Mouse (Mus musculus): ENCODE data around the gene Prss30.

Prss30 gene

DNA sequence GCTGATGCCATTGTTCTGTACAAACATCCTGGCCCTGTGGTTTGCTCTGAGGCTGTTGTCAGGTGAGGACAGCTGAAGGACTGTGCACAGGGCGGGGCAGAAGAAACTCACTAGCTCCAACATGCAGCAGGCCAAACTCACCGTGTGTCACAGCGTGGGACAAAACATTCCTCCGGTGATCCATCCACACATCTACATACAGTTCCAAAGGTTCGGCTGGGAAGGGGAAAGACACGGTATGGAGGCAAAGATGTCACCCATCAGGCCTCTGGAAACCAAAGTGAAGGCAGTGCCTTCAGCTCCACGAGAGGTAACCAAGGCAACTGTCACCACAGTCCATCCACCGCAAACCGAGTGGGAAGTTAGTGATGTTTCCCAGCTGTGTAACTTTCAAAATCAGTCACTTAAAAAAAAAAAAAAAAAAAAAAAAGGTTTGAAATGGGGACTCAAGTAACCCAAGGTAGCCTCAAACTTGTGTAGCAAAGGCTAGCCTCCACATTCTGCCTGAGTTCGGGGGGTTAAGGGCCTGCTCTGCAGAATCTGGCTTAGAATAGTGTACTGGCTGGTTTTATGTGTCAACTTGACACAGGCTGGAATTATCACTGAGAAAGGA is at the start of gene Prss30:
Gene Prss30 (minus strand): TSS at position 270 of the 613 bp plus-strand sequence.
- no peak for DNase-seq (ENCODE audit: low read depth)

DNA sequence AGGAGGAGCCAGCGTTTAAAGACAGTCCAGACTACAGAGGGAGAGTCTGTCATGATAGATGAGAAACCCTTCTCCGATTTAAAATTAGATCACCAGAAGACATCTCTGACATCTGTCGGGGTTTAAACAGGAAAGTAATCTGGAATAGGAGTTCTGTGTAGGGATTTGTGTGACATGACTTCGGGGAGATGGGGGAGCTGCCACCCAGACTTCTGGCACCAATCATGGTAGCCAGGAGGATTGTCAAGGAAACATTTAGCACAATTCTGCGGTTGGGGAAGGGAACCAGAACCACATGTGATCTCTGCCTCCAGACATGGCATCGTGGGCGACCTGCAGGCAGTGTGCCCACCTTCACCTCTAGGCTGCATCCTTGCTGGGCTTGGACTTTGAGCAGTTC is 49.1 kb upstream of the Prss30 start:
- DNase-seq (ENCODE audit: low read depth), result no peak

DNA sequence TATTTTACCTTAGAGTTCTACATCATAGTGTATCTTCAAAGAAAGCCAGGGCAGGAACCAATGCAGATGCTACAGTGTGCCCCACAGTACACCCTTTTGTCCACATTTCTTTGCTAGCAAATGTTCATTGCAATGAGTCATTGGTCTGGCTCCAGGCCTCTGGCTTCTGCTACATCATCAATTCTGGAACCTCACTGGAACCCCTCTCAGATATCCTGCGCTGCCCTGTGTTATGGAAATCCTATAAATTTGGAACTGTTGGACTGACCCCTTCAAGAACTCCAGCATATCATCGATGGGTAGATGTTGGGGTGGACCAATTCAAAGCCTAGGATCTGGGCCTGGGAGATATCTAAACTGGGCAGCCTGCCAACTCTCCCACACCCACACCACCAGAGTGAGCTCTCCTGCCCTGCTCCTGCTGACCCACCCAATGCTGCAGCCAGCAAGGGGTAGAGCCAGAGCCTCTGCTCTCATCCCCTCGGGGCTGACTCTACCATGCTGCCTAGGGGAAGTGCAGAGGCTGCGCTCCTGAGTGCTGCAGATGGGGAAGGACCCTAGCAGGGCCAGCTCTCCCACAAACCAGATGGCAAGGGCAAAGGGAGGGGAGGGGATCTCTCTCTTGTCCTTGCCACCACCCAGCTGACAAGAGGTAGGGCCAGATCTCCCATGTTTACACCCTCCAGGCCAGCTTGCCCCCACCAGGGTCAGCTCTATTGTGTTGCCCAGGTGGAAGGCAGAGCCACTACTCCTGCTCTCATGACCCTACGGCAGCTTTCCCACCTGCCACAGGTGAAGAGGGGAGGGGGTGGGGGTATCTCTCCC is 41.2 kb upstream of the Prss30 start:
- DNase-seq (ENCODE audit: low read depth), result no peak

DNA sequence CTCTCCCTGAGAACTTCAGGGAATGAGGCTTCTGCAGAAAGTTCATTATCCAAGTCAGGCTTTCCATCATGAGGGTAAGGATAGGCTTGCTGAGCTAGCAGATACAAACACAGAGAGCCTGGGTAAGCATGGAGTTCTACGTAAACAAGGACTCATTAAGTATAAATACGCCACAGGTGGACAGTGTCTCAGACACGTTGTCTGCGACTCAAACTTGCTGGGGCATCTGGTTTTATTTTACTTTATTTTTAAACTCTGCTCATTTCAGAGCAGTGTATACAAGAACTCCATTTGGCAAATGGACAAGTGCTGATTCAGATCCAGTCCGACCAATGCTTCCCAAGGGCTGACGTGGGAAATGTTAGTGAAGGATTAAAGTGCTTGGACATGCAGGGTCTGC is 40.3 kb upstream of the Prss30 start:
- DNase-seq (ENCODE audit: low read depth), result no peak

DNA sequence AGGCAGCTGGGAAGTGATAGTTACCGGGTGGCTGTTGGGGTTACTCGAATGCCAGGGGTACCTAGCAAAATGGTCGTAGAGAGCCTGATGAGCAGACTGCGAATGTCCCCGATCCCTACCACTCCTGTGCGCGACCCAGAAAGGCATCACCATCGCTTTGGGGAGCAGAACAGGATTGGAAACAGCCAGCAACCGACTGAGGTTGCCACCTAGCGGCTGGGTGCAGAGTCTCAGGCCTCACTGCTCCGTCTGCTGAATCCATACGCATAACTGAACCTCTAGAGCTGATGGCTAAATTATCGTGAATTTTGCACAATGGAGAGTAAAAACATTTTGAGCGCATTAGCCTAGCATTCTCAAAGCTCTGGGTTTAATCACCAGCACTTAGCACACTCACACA is 35.4 kb upstream of the Prss30 start:
- no peak for DNase-seq (ENCODE audit: low read depth)

DNA sequence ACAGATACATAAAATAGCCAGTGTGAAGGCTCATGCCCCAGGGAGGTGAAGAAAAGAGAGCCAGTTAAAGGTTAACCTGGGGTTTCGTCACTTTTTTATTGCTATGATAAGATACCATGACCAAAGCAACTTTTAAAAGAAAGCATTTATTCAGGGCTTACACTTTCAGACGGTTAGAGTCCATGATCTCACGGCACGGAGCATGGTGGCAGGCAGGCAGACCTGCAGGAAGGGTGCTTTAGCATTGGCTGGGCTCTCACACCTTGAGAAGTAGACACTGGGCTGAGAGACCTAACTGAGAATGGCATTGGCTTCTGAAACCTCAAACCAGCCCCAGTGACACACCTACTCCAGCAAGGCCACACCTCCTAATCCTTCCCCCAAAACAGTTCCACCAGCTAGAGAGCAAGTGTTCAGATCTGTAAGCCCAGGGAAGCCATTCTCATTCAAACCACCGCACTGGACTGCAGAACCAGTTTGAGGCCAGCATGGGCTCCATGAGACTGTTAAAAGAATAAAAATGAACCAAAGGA is 34.1 kb upstream of the Prss30 start:
- DNase-seq (ENCODE audit: low read depth), result no peak

DNA sequence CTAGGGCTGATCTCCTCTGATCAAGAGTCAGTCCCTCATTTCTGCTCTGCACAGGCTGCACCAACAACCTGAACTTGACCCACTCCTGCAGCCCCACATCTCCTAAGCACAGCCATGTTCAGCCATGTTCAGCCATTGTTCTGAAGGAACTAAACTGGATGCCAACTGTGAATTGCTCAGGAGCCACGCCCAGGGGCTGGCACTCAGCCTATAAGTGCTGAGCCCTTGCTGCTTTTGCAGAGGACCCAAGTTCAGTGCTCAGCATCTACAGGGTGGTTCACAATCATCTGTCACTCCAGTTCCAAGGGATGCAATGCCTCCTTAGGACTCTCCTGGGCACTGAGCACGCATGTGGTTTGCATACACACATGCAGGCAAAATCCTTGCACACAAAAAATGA is 32.6 kb upstream of the Prss30 start:
- DNase-seq (ENCODE audit: low read depth), result no peak

DNA sequence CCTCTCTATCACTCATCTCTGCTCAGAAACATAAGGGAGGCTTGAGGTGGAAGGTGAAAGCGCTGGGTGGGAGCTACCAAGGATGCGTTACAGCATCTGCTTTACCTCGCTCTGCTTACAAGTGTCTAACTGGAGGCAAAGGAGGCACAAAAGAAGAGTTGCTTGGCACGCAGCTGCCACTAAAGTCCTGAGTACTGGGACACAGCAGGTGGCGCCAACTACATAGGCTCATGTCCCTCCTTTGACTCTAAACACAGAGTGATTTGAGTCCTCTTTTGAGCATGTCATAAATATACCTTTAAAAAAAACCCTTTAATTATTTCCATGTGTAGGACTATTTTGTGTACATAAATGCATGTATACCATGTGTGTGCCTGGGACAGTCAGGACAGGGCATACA is 29.3 kb upstream of the Prss30 start:
- DNase-seq (ENCODE audit: low read depth), result no peak

DNA sequence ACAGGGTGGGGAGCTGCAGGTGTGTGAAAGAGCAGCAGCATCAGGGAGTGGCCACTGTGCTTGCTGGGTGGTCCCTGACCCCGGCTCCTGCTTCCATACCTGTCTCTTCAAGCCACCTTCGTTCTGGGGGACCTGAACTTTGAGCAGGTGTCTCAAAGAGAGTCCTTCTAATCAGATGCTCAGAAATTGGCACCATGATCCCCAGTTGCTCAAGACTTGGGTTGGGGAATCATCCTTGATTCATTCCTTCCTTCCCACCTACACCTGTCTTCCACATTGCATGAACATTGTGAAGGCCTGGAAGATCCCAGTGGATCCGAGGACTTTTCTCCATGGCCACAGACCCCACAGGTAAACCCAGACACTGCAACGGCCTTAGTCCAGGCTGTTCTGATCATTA is 27.7 kb upstream of the Prss30 start:
- DNase-seq (ENCODE audit: low read depth), result no peak

DNA sequence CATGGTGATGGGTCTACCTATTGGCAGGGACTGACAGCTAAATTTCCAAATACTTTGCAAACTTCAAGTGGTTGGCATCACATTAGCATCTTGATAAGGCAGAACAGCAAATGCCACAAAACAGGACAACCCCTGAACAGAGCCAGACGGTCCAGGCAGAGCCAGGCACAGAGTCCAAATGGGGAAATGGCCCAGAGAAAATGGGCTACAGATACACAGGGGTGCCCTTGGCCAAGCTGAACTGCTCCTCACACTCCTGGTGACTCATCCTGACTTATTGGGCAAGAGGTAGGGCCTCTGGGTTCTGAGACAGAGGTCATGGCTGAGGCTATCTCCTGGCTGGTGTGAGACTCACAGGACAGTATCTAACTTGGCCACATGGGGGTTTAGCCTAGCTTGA is 27.0 kb upstream of the Prss30 start:
- no peak for DNase-seq (ENCODE audit: low read depth)

DNA sequence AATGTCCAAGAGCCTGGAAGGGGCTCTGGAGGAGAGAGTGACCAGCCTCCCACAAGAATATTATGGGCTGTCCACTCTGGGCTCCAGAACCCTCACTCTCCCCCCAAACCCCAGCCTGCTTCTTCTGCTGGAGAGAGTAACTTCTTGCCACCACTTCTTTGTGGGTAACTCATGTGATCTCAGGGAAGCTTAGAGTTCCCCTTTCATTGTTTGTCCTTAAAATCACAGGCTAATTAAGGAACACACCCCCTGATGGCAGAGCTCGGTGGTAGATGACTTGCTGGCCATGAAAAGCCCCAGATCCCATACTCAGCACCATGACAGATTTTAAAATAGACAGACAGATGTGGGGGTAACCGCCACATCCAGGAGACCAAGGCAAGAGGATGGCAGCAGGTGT is 26.6 kb upstream of the Prss30 start:
- no peak for DNase-seq (ENCODE audit: low read depth)

DNA sequence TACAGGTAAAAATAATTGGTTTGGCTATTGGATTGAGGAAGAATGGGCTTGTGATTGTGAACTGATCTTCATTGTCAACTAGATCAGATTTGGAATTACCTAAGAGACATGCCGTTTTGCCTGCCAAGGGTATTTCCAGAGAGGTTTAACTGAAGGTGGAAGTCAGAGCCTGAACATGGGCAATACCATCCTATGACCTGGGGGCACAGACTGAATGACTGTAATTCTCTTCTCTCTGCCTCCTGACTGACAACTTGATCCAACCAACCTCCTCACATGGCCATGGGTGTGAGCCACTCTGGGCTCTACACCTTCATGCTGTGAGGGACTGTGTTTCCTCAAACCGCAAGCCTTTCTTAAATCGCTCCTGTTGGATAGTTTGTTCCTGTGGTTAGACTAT is 24.7 kb upstream of the Prss30 start:
- DNase-seq (ENCODE audit: low read depth), result no peak

DNA sequence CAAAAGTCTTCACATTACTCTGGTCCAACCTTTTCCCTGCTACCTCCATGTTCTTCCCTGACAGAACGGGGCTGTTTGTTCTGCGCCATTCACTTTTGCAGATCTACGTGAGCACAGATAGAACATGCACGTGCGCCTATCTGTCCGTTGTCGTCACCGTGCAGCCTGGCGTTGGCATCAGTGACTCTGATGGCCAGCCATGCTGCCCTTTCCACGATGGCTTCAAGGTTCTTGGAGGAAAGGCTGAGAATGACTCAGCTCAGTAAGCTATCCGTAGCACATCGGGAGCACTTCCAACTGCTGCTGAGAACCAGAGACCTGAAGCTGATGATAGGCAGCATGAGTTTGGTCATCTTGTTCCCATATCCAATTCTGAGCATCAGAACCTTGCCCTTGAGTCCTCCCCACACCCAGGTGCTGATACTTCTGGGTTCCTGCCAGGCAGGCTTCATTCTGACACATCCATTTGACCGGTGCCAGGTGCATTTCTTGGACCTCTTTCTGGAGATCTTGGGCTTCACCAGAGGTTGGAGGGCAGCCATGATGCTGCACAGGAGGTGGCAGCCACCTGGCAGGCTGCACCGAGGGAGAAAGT is 23.8 kb upstream of the Prss30 start:
- DNase-seq (ENCODE audit: low read depth), result no peak

DNA sequence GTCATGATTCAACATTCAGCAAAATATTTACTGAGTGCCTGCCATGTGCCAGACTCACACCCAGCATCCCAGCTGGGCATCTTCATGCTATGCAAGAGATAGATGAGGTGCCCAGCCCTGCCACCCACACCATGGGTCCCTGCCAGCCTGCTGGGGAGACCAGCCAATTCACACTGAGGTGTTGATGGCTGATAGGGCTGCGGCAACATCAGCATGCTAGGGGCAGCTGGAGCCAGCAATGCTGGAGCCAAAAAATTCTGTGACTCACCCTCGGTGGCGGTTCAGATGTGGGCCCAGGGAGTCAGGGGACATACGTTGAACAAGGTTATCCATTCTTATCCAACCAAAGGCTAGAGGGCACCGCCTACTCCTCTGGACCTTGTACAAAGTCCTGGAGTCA is 20.0 kb upstream of the Prss30 start:
- no peak for DNase-seq (ENCODE audit: low read depth)

DNA sequence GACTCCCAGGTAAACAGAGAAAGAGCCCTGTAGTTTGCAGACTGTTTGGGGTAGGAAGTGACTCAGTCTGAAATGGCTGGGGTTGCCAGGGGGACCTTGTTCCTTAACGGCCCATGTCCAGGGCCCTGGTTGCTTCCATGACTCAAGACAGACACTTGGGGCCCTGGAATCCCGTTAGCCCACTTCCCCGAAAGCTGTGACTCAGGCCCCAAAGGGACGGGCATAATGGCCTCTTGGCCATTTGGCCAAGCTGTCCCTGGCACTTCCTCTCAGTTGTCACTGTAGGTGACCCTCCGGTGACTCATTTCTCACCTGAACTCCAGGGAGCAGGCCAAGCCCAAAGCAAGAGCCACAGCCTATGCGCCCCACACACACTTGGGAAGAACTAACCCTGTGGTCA is 18.0 kb upstream of the Prss30 start:
- no peak for DNase-seq (ENCODE audit: low read depth)

DNA sequence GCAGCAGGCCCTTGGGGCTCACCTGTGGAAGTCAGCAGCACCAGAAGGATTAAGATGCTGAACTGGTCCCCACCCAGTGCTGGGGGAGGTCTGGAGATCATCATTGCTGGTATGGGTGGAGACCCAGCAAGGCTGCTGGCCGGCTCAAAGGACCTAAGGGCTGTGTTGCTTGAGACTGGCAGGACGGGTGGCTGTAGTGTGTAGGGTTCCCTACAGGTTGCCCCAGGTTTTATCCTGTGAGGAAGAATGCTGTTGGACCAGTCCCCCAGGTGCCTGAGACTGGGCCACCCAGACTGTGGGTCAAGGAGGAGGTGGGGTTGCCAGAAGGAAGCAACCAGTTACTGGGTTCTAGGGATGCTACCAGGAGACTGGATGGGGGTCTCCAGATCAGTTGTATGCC is 17.5 kb upstream of the Prss30 start, which contains the start of gene Prss22:
Gene Prss22 (minus strand): TSS at position 200 of the 400 bp plus-strand sequence.
- DNase-seq (ENCODE audit: low read depth), result no peak

DNA sequence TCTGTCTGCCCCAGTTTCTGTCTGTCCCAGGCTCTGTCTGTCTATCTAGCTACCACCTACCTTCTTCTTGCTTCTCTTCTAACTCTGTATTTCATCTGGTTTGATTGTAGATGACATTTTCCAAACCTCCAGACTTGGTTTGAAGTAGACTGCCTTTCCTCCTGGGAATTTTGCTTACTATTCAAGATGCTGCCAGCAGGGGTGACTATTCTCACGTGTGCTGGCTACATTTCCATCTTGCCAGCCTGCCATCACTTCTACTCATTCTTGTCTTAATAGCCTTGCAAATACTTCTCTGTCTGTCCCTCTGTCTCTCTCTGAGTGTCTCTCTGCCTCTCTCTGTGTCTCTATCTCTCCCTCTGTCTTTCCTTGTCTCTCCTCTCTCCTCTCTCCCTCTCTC is 15.1 kb upstream of the Prss30 start:
- DNase-seq (ENCODE audit: low read depth), result no peak

DNA sequence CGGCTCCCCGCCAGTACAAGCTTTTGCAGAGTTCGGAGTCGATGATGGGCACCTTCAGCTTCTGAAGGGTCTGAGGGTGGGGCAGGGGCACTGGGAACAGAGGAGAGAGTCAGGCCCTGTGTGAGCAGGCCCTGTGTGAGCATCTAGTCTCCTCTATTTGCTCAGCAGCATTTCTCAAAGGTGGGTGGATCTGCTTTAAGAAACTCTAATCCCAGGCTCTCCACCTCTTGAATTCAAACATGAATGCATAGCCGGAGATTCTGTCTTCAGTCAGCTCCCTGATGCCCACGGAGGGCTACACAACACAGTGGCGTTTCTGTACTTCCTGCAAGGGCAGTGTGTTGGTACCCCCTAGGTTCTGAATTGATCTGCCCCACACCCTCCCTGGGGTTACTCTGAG is 14.3 kb upstream of the Prss30 start:
- DNase-seq (ENCODE audit: low read depth), result no peak

DNA sequence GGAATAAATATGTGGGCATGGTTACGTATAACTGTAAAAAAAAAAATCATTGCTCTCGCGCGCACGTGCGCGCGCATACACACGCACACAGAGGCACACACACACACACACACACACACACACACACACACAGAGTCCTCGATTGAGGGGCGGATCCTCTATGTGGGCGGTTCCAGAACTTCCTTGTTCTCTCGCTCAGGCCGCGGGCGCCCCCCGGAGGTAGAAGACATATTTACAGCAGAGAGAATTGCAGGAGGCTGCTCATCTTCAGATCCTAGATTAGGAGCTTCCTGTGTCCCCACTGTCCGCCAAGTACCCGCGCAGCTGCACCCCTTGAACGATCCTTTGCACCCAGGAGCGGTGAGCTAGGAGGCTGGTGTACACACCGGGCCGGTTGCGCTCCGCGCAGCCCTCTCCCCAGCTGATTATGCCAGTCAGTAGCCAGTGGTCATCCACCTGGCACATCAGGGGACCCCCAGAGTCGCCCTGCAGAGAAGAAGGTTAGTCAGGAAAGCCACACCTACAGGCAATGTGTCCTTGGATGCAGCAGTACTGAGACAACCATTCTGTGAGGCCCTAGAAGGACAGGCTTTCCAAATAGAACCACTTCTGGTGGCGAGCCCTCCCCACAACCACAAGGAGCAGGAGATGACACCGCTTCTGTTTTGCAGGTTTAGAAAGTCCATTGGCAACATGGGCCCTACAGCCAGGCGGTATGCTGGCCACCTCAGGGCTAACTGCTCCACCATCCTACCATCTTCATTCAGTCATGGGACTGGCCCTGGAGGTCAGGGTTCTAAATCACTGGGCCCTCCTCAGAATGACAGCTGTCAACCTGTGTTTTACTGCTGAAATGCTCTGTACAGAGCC is 13.4 kb upstream of the Prss30 start:
- DNase-seq (ENCODE audit: low read depth), result peak; percentile 86

DNA sequence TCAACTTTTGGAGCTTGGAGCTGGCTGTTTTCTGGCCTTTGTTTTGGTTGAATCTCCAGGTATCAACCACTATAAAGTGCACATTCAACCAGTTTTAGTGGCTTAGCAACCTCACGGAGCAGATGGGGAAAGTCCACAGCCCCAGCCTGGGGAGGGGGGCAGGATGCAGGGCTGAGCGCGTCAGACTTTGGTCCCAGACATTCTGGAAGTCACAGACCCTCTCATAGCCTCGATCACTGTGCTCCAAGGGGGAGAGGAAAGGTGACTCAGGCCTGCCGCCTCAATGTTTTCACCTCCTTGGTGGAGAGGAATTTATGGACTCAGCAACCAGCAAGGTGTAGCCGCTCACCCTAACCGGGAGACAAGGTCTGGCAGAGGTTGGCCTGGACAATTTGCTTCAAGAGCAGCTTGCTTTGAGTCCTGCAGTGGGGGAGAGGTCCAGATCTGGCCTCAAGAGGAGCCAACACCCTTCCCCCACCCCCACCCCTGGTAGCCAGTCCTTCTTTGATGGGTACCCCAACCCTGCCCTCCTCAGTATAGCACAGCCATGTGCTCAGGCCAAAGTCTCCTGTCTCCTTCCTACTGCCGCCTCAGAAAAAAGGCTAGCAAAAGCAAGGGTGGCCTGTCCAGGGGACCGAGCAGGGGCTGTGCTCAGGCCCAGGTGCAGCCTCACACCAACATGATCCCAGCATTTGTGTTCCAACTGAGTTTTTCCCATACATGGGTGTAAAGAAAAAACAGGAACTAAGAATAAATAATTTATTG is 12.6 kb upstream of the Prss30 start:
- no peak for DNase-seq (ENCODE audit: low read depth)

DNA sequence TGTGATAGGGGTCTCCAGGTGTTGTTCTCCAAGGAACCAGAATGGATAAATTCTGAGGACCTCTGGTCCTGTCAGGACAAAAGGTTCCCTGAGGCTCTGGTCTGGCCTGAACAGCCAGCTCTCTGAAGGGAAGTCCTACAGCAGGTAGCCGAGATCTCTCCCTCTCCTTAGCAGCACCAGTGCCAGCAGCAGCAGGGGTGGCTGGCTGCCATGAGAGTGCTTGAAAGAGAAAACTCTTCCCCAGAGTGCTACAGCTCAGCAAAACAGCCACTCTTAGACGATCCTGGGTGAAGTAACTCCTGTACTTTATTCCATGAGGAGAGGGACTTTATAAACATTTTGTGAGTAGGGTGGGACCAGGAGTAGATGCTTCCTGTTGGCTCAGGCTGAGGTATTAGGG is 9.4 kb upstream of the Prss30 start:
- DNase-seq (ENCODE audit: low read depth), result no peak
